Mouse (Mus musculus) intestine, embryonic 15.5 days (tissue): ENCODE data around the gene Scaf1. TPM values are rescaled to one million over a fixed set of nuclear protein-coding genes. Genes with fewer than 3 reads are reported as not detected.

Source experiments
- ATAC-seq: fragments of 200-750 bp; cut with Nextera tagmentation; 2 replicates; pipeline ENCODE4 v1.8.0; 2017; ENCODE audit warnings: moderate TSS enrichment, moderate library complexity
- H3K27ac ChIP-seq: fragments of 300-500 bp; sonication (generic); 2 replicates; pipeline ENCODE4 v1.5.1; 2015; ENCODE audit warnings: mild to moderate bottlenecking, inconsistent platforms
- H3K27me3 ChIP-seq: fragments of 300-500 bp; sonication (generic); replicated peaks from 2 replicates; pipeline ENCODE4 v1.6.1; 2015; ENCODE audit warnings: inconsistent platforms
- H3K36me3 ChIP-seq: fragments of 300-500 bp; sonication (generic); 2 replicates; pipeline ENCODE4 v1.6.1; 2015; ENCODE audit warnings: inconsistent platforms
- H3K4me1 ChIP-seq: fragments of 300-500 bp; sonication (generic); replicated peaks from 2 replicates; pipeline ENCODE4 v1.6.1; 2015; ENCODE audit warnings: inconsistent platforms
- H3K4me2 ChIP-seq: fragments of 300-500 bp; sonication (generic); replicated peaks from 2 replicates; pipeline ENCODE4 v1.6.1; 2015; ENCODE audit warnings: mild to moderate bottlenecking, inconsistent platforms
- H3K4me3 ChIP-seq: fragments of 300-500 bp; sonication (generic); replicated peaks from 2 replicates; pipeline ENCODE4 v1.5.1; 2015; ENCODE audit warnings: inconsistent platforms
- H3K9ac ChIP-seq: fragments of 300-500 bp; sonication (generic); 2 replicates; pipeline ENCODE4 v1.6.1; 2015; ENCODE audit warnings: inconsistent platforms
- H3K9me3 ChIP-seq: fragments of 300-500 bp; sonication (generic); 2 replicates; pipeline ENCODE4 v1.6.1; 2016; ENCODE audit warnings: inconsistent platforms
- WGBS: fragments of 180-500 bp; shearing (Covaris S2); methylation state at CpG from one replicate; pipeline ENCODE4 v1.1.7; 2015; 5-methylcytosine and 5-hydroxymethylcytosine counted together
- polyA plus RNA-seq: library from polyadenylated mRNA; unstranded; fragments of >200 nt; fragmentation: Nextera tagmentation; extraction: Ambion mirVana; gene quantifications from 2 replicates; pipeline ENCODE4 v1.2.1, GENCODE M21; 2015

Gene Scaf1
- 32.0 and 33.6 TPM in 2 replicates for polyA plus RNA-seq

DNA sequence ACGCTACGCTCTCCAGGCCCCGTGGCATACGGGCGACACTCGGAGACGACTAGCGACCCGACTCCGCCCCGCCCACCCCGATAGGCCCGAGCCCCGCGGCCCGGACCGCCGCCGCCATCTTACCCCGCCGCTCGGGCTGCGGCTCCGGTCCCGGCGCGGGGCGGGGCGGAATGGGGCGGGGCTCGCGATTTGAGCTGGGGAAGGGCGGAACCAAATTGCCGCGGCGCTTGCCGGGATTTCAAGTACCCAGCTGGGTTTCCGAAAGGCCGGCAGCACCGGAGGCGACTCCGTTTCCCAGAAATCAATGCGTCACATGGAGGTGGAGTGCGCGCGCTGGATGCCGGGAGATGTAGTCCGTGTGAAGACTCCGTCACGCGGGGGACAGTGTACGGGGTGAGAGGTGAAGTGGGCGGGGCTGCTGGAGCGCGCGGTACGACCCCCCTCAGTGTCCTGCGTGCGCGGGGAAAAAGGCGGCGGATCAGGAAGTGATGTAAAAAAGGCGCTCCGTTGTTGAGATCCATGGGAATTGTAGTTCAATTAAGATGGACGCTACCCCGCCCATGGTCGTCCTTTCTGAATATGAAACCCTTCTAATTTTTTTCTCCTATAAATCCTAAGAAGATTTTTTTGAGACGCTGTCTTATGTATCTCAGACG is at the start of gene Scaf1:
Gene Scaf1 (minus strand): TSS at position 407 of the 656 bp plus-strand sequence.
- peaks cover 23% of the 10 kb centered on the region for H3K4me1 ChIP-seq
- peak within 1 kb of the TSS; percentile 79 for H3K4me2 ChIP-seq
- no peaks in the 10 kb centered on the region for H3K27me3 ChIP-seq
- H3K9me3 ChIP-seq: no peaks in the 10 kb centered on the region
- peak within 1 kb of the TSS; percentile 83 for H3K4me3 ChIP-seq
- peak within 1 kb of the TSS; percentile 95 for H3K9ac ChIP-seq
- peak; percentile 88 for ATAC-seq
- peaks cover 21% of the 10 kb centered on the region for H3K36me3 ChIP-seq
- under 1% methylated on average over 66 of the region's 69 CpGs for WGBS
- H3K27ac ChIP-seq: peak within 1 kb of the TSS; percentile 99

GRCm38 (mm10) chr7:45062239-45062835 is 46.2 kb upstream of the Scaf1 start, which contains the start of the genes Nosip and Prrg2:
Gene Nosip (plus strand): TSS chr7:45062429.
Gene Prrg2 (minus strand): TSS chr7:45062677.
- H3K4me2 ChIP-seq: peak within 1 kb of the TSS; percentile 61

GRCm38 (mm10) chr7:45061532-45062075 is 45.4 kb upstream of the Scaf1 start:
- Histone ChIP-seq H3K27me3 (no peaks in the 10 kb centered on the region), H3K4me3 (peak overlapping the region; percentile 72), H3K9me3 (no peaks in the 10 kb centered on the region), H3K4me1 (peaks cover 10% of the 10 kb centered on the region), H3K4me2 (peak overlapping the region; percentile 61), H3K27ac (peak overlapping the region; percentile 93), H3K36me3 (no peaks in the 10 kb centered on the region), H3K9ac (peak overlapping the region; percentile 55)
- ATAC-seq: peak; percentile 77
- WGBS: 11% methylated on average over 11 of the region's 11 CpGs

More at GRCm38 (mm10) chr7:45062239-45062835, 46.2 kb upstream of the Scaf1 start, which contains the start of the genes Nosip and Prrg2:
- peak; percentile 91 for ATAC-seq
- no peaks in the 10 kb centered on the region for H3K36me3 ChIP-seq
- H3K4me1 ChIP-seq: peaks cover 10% of the 10 kb centered on the region
- H3K4me3 ChIP-seq: peak within 1 kb of the TSS; percentile 72
- H3K27me3 ChIP-seq: no peaks in the 10 kb centered on the region
- under 1% methylated on average over 31 of the region's 31 CpGs for WGBS
- no peaks in the 10 kb centered on the region for H3K9me3 ChIP-seq
- peak within 1 kb of the TSS; percentile 62 for H3K9ac ChIP-seq
- H3K27ac ChIP-seq: peak within 1 kb of the TSS; percentile 93

DNA sequence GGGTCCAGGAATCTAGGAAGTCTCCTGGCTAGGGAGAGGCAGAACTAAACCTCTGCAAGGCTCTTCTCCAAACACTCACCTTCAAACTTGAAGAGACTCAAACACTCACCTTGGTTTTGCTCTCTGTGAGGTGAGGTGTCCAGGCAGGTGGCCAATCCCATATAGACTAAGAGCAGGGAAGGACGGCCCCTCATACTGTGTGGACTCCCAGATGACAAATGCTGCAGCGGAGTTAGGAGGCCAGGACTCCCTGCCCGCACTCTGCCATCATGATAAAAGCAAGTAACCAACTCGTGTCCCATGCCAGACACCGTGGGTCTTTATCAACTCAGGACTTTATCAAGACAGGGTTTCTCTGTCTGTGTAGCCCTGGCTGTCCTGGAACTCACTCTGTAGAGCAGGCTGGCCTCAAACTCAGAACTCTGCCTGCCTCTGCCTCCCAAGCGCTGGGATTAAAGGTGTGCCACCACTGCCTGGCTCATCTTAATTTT is 44.5 kb upstream of the Scaf1 start:
- H3K9me3 ChIP-seq: no peaks in the 10 kb centered on the region
- no peak for ATAC-seq
- H3K9ac ChIP-seq: peak overlapping the region; percentile 55; the same call in 1 of the 2 replicates
- H3K4me1 ChIP-seq: peaks cover 10% of the 10 kb centered on the region
- no peaks in the 10 kb centered on the region for H3K36me3 ChIP-seq
- H3K27ac ChIP-seq: 0 out of 2 replicates have a peak overlapping the region, but pooled peaks have one; percentile 6
- peak overlapping the region; percentile 72 for H3K4me3 ChIP-seq
- H3K27me3 ChIP-seq: no peaks in the 10 kb centered on the region
- 76% methylated on average over 6 of the region's 6 CpGs for WGBS
- H3K4me2 ChIP-seq: peak overlapping the region; percentile 61

DNA sequence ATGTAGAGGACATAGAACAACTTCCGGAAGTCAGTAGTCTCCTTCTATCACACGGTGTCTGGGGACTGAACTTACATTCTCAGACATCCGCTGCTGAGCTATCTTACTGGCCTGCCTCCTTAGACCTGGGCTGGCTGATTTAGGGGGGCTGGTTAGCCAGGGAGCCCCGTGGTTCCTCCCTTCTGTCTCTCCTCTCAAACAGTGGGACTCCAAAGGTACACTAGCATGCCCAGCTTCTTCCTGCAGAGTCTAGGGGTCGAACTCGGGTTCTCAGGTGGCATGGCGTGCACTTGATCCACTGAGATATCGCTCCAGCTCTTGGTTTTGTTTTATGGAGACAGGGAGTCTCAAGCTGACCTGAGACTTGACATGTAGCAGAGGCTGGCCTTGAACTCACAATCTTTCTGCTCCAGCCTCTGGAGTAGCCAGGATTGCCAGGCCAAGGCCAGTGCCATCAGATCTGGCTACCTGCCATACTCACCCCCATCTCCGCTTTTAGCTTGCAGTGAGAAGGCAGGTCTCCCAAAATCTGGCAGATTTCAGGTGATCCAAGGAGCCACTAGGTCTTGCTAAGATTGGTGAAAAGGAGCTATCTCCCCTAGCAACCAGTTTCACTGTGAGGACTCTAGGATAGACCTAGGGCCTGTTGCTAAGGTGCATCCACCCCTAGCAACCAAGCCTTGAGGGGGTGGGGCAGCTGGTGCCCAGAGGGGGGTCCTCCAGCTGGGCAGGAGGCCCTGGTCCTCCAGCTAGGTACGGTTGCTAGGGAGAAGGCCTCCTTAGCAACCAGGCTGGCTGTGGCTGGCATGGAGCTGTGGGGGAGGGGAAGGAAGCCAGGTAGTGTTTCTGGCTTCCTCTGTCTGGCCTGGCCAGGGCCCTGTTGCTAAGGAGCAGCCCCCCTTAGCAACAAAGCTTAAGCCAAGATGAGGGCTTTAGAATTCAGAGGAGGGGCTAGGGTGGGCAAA is 42.7 kb upstream of the Scaf1 start:
- H3K9me3 ChIP-seq: no peaks in the 10 kb centered on the region
- no peak overlapping the region for H3K9ac ChIP-seq
- no peak overlapping the region for H3K27ac ChIP-seq
- H3K36me3 ChIP-seq: no peaks in the 10 kb centered on the region
- H3K4me2 ChIP-seq: no peak overlapping the region
- peaks cover 10% of the 10 kb centered on the region for H3K4me1 ChIP-seq
- 77% methylated on average over 10 of the region's 10 CpGs for whole genome bisulfite sequencing
- H3K27me3 ChIP-seq: no peaks in the 10 kb centered on the region
- ATAC-seq: no peak
- H3K4me3 ChIP-seq: no peak overlapping the region

DNA sequence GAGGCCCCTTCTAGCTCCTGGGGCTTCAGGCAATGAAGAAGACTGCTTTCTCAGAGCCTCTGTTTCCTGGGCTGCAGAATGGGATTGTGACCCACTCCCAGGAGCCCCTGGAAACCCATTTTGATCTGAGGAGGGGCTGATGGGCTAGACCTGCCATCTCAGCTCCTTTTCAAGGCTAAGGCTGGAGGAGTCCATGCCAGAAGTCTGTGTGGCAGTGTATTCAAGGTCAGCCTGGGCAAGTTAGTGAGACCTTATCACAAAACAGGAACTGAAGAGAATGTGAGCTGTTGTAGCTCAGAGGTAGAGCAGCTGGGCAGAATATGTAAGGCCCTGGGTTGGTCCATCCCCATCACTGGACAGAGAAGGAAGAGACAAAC is 40.8 kb upstream of the Scaf1 start:
- no peak overlapping the region for H3K9ac ChIP-seq
- H3K9me3 ChIP-seq: no peaks in the 10 kb centered on the region
- no peaks in the 10 kb centered on the region for H3K36me3 ChIP-seq
- H3K4me1 ChIP-seq: peaks cover 11% of the 10 kb centered on the region
- H3K4me3 ChIP-seq: no peak overlapping the region
- no peak overlapping the region for H3K4me2 ChIP-seq
- H3K27ac ChIP-seq: no peak overlapping the region
- H3K27me3 ChIP-seq: no peaks in the 10 kb centered on the region
- no peak for ATAC-seq

DNA sequence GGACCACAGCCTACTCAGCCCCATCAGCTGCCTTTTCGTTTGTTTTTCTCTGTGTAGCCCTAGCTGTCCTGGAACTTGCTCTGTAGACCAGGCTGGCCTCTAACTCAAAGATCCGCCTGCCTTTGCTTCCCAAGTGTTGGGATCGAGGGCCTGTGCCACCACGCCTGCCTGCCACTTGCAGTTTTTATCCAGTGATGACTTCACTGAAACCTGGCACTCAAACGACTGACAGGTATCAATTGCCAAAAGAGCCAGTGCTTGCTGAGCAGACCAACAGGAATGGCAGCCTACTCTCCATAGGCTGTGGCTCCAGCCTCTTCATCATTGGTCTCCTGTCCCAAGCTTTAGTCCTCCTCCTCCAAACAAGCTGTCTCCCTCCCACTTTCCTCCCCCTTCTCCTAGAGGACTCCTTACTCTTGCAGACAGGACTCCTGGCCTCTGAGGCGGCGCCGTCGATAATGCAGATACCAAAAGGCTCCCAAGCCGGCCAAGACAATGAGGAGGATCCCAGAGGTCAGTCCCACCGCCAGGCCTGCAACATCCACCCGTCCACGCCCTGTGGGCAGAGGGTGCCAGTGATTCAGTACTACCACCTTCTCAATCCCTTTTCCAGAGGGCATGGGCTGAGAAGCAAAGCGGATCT is 40.3 kb upstream of the Scaf1 start:
- peaks cover 12% of the 10 kb centered on the region for H3K4me1 ChIP-seq
- H3K27ac ChIP-seq: no peak overlapping the region
- no peak for ATAC-seq
- H3K4me2 ChIP-seq: no peak overlapping the region
- no peaks in the 10 kb centered on the region for H3K9me3 ChIP-seq
- no peak overlapping the region for H3K4me3 ChIP-seq
- no peak overlapping the region for H3K9ac ChIP-seq
- H3K27me3 ChIP-seq: no peaks in the 10 kb centered on the region
- no peaks in the 10 kb centered on the region for H3K36me3 ChIP-seq
- WGBS: 74% methylated on average over 14 of the region's 14 CpGs

DNA sequence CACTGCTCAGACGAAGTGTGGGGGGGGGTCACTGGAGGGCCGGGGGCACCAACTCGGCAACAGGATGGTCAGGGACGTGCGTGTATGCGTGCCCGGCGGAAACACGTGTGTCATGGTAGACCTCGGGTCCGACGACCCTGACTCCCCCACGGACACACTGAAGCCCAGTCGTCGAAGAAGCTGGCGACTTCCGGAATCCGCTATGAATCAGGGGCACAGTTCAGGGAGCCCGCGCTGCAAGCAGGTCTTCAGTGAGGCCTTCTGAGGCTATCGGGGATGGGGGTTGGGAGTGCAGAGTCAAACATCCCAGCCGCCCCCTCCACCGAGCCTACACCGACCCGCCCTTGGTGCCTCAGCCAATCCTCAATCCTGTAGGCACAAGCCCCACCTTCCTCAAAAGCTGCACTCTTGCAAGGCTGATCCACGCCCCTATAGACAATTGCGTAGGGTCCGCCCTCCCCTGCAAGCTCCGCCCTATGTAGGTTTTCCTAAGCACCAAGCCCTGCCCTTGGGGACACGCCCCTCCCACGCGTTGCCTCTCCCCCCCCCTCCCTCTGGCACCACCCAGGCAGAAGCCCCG is 37.9 kb upstream of the Scaf1 start:
- ATAC-seq: peak; percentile 95
- Histone ChIP-seq H3K4me3 (peak overlapping the region; percentile 78), H3K9me3 (no peaks in the 10 kb centered on the region), H3K9ac (peak overlapping the region; percentile 68), H3K27ac (peak overlapping the region; percentile 100), H3K4me1 (peaks cover 19% of the 10 kb centered on the region), H3K27me3 (no peaks in the 10 kb centered on the region), H3K4me2 (peak overlapping the region; percentile 95), H3K36me3 (peaks cover 14% of the 10 kb centered on the region)
- WGBS: 0% methylated on average over 33 of the region's 33 CpGs

DNA sequence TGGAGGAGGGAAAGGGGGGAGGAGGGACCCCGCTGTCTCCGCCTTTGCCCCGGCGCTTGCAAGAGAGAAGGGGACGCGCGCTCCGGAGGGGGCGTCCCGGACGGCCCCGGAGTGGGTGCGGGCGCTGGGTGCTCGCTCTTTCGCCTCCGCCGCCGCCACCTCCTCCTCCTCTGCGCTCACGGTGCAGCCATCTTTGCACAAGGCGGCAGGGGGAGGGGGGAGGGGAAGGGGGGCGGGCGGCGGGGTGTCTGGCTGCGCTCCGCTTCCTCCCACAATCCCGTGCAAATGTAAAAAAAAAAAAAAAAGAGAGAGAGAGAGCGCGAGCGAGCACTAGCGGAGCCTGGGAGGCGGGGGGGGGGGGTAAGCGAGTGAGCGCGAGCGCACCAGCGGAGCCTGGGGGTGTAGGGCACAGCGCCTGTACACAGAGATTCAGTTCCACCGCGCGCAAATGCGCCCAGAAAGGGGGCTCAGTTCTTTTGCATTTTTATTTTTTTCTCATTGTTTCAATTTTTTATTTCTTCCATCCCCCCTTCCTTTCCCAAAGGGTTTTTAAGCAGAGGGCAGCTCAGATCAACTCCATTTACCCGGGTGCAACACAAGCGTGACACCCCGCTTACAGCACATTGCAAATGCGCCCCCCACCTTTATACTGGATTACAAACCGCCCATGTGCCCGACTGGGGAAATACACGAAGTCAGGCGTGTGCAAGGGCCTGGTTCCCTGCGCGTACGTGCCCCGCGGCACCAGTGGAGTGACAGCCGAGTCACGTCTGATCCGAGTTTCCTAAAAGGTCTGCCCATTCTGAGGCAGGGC is 37.2 kb upstream of the Scaf1 start:
- H3K4me2 ChIP-seq: peak overlapping the region; percentile 95
- under 1% methylated on average over 41 of the region's 59 CpGs for WGBS
- peak overlapping the region; percentile 90 for H3K9ac ChIP-seq
- peak overlapping the region; percentile 78 for H3K4me3 ChIP-seq
- no peaks in the 10 kb centered on the region for H3K27me3 ChIP-seq
- peak; percentile 68 for ATAC-seq
- no peaks in the 10 kb centered on the region for H3K9me3 ChIP-seq
- peaks cover 21% of the 10 kb centered on the region for H3K36me3 ChIP-seq
- H3K4me1 ChIP-seq: peaks cover 19% of the 10 kb centered on the region
- peak overlapping the region; percentile 100 for H3K27ac ChIP-seq

- peaks cover 26% of the 10 kb centered on the region for H3K36me3 ChIP-seq
- H3K4me1 ChIP-seq: peaks cover 19% of the 10 kb centered on the region
- H3K9ac ChIP-seq: peak within 1 kb of the TSS; percentile 90
- H3K4me2 ChIP-seq: peak within 1 kb of the TSS; percentile 95
- peak within 1 kb of the TSS; percentile 100 for H3K27ac ChIP-seq
- H3K9me3 ChIP-seq: no peaks in the 10 kb centered on the region
- peak; percentile 40 for ATAC-seq
- no peaks in the 10 kb centered on the region for H3K27me3 ChIP-seq
- WGBS: 0% methylated on average over 5 of the region's 18 CpGs
- peak within 1 kb of the TSS; percentile 78 for H3K4me3 ChIP-seq
Measured at GRCm38 (mm10) chr7:45052862-45053116, 36.6 kb upstream of the Scaf1 start, which contains the start of gene Prr12. Gene Prr12 (minus strand): TSS chr7:45052881.
